Mouse (Mus musculus) olfactory bulb, adult 2 months (tissue): ENCODE results near the gene Slc2a4.

Source experiments
- CTCF ChIP-seq: fragments of 200-500 bp; IDR thresholded peaks from 2 replicates; pipeline ENCODE4 v1.5.1; 2012; ENCODE audit warnings: low read depth, mild to moderate bottlenecking, low read length, moderate library complexity; ENCODE audit not compliant: insufficient read depth
- POLR2A ChIP-seq: fragments of 200-500 bp; IDR thresholded peaks from 2 replicates; pipeline ENCODE4 v1.6.1; 2012; ENCODE audit warnings: mild to moderate bottlenecking, low read depth, low read length, moderate library complexity; ENCODE audit not compliant: insufficient read depth

DNA sequence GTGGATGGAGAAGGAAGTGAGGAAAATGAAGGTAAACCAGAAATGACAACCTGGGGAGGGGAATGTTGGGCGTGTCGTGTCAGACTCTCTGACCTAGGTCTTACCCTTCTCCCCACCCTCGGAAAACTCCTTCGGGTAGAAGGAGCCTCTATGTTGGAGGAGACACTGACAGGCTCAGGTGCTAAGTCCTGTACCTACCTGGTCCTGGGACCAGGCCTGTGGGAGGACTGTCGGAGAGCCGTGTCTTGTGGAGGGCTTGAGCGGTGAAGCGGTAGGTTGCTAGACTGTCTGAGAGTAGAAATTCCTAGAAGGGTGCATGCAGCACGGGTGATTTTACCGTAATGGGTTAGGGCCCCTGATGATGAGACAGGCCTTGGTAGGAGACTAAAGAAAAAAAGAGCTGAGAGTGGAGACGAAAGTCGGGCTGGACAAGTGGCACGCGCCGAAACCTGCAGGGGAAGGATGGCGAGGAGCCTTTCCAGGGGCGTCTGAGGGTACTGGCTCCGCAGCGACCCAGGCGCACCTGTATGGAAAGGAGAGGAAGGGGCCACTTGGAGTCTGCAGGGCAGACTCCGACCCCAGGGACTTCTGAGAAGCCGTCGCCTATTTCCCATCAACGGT, 16.8 kb upstream of the Slc2a4 start, which contains the start of gene Cldn7:
- TF ChIP-seq CTCF (no peak), POLR2A (no peak)
